Mouse (Mus musculus): ENCODE measurements around the gene Gm45808. TPM values are rescaled to one million over a fixed set of nuclear protein-coding genes. Genes with fewer than 3 reads are reported as not detected.
"Not testable (repeated sequence)": the region's sequence is repeated elsewhere in the genome, so short reads cannot be mapped to it uniquely, and the experiment has no call there.

Gene Gm45808
- polyA plus RNA-seq, 1 experiment from 2014 or later: not detected

DNA sequence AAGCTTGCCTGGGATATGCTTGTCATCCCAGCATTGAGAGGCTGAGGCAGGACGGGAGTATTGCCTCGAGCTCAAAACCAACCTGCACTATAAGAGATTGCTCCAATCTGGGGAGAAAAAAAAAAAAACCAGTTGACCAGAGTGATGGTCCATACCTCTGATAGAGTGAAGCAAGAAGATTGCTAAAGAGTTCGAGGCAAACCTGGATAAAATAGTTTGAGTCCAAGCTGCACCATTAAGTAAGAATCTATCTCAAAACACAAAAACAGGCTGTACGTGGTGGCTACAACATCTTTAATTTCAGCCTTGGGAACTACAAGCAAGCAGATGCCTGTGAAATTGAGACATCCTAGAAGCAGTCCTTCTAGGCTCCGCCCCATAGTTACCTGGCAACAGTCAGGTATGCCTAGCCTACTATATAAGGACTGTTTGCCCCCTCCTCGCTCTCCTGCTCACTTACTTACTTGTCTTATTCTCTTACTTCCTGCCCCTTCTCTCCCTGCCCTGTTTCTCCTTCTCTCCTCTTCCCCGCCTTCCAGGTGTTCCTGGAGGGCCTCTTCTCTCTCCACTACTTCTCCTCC, 19.4 kb downstream of the Gm45808 start:
- Histone ChIP-seq H3K4me2 (peak overlapping the region; percentile 83), H3K36me3 (ENCODE audit: control insufficient read depth, insufficient read depth, low read length) (peaks cover 12% of the 10 kb centered on the region; the same call in 1 of the 2 replicates), H3K4me3 (ENCODE audit: low read depth, low read length) (peak overlapping the region; percentile 69), H3K27me3 (ENCODE audit: control insufficient read depth, insufficient read depth, low read length) (no peaks in the 10 kb centered on the region), H3K27ac (ENCODE audit: low read depth, low read length) (no peak overlapping the region), H3K4me1 (ENCODE audit: control insufficient read depth, insufficient read depth, low read length) (peaks cover 9% of the 10 kb centered on the region), H3K9me3 (replicated peaks; ENCODE audit: control insufficient read depth, low read length) (no peaks in the 10 kb centered on the region), H3K9ac (ENCODE audit: low read depth, low read length) (peak overlapping the region; percentile 81)
- peak; percentile 23 for ATAC-seq (replicated peaks; ENCODE audit: insufficient number of reproducible peaks, low FRiP score, low TSS enrichment)
- 37% methylated on average over 7 of the region's 7 CpGs for WGBS (ENCODE audit: insufficient replicate concordance)

DNA sequence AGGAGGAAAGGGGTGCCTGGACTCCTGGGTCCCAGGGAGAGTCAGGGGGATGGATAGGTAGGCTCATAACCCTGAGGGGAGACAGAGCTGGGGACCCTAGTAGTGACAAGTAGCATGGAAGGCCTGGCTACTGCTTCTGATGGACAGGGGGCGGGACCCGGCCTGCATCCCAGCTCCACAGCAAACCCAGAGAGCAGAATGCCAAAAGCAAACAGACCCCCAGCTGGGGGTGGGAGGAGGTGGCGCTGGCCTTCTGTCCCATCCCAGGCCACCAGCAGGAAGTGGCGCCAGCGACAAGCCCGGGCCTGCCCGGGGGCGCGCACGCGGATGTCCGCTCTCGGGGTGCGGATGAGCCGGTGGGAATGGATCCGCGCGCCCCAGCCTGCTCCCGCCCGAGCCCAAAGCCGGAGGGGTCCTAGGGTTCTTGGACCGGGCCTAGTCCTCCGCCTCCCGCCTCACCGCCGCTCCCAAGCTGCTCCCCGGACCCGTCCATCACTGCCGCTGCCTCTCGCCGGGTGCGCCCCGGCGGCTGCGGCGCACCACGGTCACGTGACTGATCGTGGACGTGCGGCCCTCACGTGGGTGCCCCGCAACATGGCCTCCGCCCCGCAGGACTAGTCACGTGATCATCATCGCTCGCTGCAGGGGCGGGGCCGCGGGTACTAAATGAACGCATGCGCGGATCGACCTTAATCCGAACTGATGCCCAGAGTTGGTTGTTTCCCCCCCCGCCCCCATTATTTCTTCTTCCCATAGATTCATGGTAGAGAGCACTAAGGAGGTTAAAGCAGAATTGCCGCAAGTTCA, 20.1 kb downstream of the Gm45808 start, which contains the start of gene Bax:
TSS of gene Bax (minus strand) at position 616 of the 807 bp plus-strand sequence.
- H3K4me1 ChIP-seq (ENCODE audit: control insufficient read depth, insufficient read depth, low read length): peaks cover 9% of the 10 kb centered on the region
- peak within 1 kb of the TSS; percentile 81 for H3K9ac ChIP-seq (ENCODE audit: low read depth, low read length)
- H3K4me2 ChIP-seq: peak within 1 kb of the TSS; percentile 83
- peak within 1 kb of the TSS; percentile 37 for H3K27ac ChIP-seq (ENCODE audit: low read depth, low read length)
- H3K36me3 ChIP-seq (ENCODE audit: control insufficient read depth, insufficient read depth, low read length): peaks cover 13% of the 10 kb centered on the region; the same call in 1 of the 2 replicates
- WGBS (ENCODE audit: insufficient replicate concordance): under 1% methylated on average over 58 of the region's 58 CpGs
- no peaks in the 10 kb centered on the region for H3K9me3 ChIP-seq (replicated peaks; ENCODE audit: control insufficient read depth, low read length)
- H3K27me3 ChIP-seq (ENCODE audit: control insufficient read depth, insufficient read depth, low read length): no peaks in the 10 kb centered on the region
- peak within 1 kb of the TSS; percentile 69 for H3K4me3 ChIP-seq (ENCODE audit: low read depth, low read length)
- peak; percentile 80 for ATAC-seq (replicated peaks; ENCODE audit: insufficient number of reproducible peaks, low FRiP score, low TSS enrichment)

DNA sequence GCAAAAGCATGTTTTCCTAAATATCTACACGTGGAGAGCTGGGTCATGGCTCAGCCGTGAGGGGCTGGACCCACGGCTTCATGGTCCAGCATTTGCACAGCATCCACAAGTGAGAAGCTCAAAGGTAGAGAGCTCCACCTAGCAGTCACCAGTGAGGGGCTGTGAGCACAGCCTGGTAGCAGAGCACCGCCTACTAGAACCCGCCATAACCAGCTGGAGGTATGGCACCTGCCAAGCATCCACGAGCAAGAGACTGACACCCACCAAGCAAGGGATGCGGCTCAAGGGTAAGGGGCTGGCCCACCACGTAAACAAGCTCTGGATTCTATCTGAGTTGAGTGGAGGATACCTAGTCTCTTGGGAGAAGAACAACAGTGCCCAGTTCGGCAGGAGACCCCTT, 21.1 kb downstream of the Gm45808 start:
- no peak overlapping the region; the same call in 1 of the 2 replicates for H3K9ac ChIP-seq (ENCODE audit: low read depth, low read length)
- peaks cover 13% of the 10 kb centered on the region; the same call in 1 of the 2 replicates for H3K36me3 ChIP-seq (ENCODE audit: control insufficient read depth, insufficient read depth, low read length)
- WGBS (ENCODE audit: insufficient replicate concordance): 74% methylated on average over 9 of the region's 9 CpGs
- H3K9me3 ChIP-seq (replicated peaks; ENCODE audit: control insufficient read depth, low read length): no peaks in the 10 kb centered on the region
- peak overlapping the region; percentile 83 for H3K4me2 ChIP-seq
- H3K4me3 ChIP-seq (ENCODE audit: low read depth, low read length): peak overlapping the region; percentile 69
- H3K27ac ChIP-seq (ENCODE audit: low read depth, low read length): no peak overlapping the region
- H3K27me3 ChIP-seq (ENCODE audit: control insufficient read depth, insufficient read depth, low read length): no peaks in the 10 kb centered on the region
- no peak for ATAC-seq (replicated peaks; ENCODE audit: insufficient number of reproducible peaks, low FRiP score, low TSS enrichment)
- peaks cover 15% of the 10 kb centered on the region for H3K4me1 ChIP-seq (ENCODE audit: control insufficient read depth, insufficient read depth, low read length)

DNA sequence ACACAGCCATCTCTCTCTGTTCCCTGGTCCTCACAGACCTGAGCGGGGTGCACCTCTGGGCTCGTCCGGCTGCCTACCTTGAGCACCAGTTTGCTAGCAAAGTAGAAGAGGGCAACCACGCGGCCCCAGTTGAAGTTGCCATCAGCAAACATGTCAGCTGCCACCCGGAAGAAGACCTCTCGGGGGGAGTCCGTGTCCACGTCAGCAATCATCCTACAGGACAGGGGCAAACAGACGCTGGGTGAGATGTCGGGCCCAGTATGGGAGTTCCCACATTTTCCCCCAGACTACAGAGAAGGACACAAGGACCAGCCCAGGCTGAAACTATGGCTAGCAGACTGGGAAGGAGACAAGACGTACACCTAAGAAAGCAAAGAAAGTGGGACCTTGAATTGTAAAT, 21.5 kb downstream of the Gm45808 start:
- H3K36me3 ChIP-seq (ENCODE audit: control insufficient read depth, insufficient read depth, low read length): peaks cover 13% of the 10 kb centered on the region; the same call in 1 of the 2 replicates
- 0 out of 2 replicates have a peak overlapping the region, but pooled peaks have one; percentile 69 for H3K4me3 ChIP-seq (ENCODE audit: low read depth, low read length)
- no peak overlapping the region for H3K4me2 ChIP-seq
- ATAC-seq (replicated peaks; ENCODE audit: insufficient number of reproducible peaks, low FRiP score, low TSS enrichment): no peak
- H3K9me3 ChIP-seq (replicated peaks; ENCODE audit: control insufficient read depth, low read length): no peaks in the 10 kb centered on the region
- H3K27me3 ChIP-seq (ENCODE audit: control insufficient read depth, insufficient read depth, low read length): no peaks in the 10 kb centered on the region
- peaks cover 19% of the 10 kb centered on the region for H3K4me1 ChIP-seq (ENCODE audit: control insufficient read depth, insufficient read depth, low read length)
- no peak overlapping the region for H3K9ac ChIP-seq (ENCODE audit: low read depth, low read length)
- H3K27ac ChIP-seq (ENCODE audit: low read depth, low read length): no peak overlapping the region
- 91% methylated on average over 12 of the region's 12 CpGs for WGBS (ENCODE audit: insufficient replicate concordance)

DNA sequence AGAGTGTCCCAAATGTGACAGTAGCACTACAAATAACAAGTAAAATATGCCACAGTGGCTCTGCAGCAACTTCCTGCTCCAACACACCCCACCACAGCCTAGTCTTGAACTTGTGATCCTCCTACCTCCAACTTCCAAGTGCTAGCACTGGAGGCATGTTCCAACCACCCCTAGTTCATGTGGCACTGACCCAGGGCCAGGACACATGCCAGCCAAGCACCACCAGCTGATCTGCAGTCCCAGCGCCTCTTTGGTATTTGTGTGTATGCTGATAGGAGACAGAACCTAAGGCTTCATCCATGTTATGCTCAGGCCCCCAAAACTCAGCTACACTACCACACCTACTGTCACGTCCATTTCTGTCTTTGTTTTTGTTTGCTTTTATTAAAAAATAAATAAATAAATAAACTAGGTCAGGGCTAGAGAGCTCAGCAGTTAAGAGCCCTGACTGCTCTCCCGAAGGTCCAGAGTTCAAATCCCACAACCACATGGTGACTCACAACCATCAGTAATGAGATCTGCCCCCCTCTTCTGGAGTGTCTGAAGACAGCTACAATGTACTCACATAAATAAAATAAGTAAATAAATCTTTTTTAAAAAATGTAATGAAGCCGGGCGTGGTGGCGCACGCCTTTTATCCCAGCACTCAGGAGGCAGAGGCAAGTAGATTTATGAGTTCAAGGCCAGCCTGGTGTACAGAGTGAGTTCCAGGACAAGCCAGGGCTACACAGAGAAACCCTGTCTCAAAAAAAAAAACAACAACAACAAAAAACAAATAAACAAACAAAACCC, 22.4 kb downstream of the Gm45808 start:
- Histone ChIP-seq H3K9me3 (replicated peaks; ENCODE audit: control insufficient read depth, low read length) (no peaks in the 10 kb centered on the region), H3K27me3 (ENCODE audit: control insufficient read depth, insufficient read depth, low read length) (no peaks in the 10 kb centered on the region), H3K4me3 (ENCODE audit: low read depth, low read length) (no peak overlapping the region), H3K27ac (ENCODE audit: low read depth, low read length) (no peak overlapping the region), H3K4me1 (ENCODE audit: control insufficient read depth, insufficient read depth, low read length) (peaks cover 20% of the 10 kb centered on the region), H3K36me3 (ENCODE audit: control insufficient read depth, insufficient read depth, low read length) (peaks cover 13% of the 10 kb centered on the region; the same call in 1 of the 2 replicates), H3K9ac (ENCODE audit: low read depth, low read length) (no peak overlapping the region), H3K4me2 (no peak overlapping the region)
- WGBS (ENCODE audit: insufficient replicate concordance): 95% methylated on average over 7 of the region's 7 CpGs
- ATAC-seq (replicated peaks; ENCODE audit: insufficient number of reproducible peaks, low FRiP score, low TSS enrichment): no peak

DNA sequence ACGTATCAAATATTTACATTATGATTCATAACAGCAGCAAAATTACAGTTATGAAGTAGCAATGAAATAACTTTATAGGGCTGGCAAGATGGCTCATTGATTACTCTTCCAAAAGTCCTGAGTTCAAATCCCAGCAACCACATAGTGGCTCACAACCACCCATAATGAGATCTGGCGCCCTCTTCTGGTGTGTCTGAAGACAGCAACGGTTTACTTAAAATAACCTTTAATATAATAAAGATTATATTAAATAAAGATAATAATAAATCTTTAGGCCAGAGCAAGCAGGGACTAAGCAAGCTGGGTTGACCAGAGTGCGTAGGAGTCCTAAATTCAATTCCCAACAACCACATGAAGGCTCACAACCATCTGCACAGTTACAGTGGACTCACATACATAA, 23.7 kb downstream of the Gm45808 start:
- Histone ChIP-seq H3K36me3 (ENCODE audit: control insufficient read depth, insufficient read depth, low read length) (peaks cover 16% of the 10 kb centered on the region), H3K4me1 (ENCODE audit: control insufficient read depth, insufficient read depth, low read length) (peaks cover 23% of the 10 kb centered on the region)
- not testable (repeated sequence) for H3K9me3 ChIP-seq (replicated peaks; ENCODE audit: control insufficient read depth, low read length); H3K27ac ChIP-seq (ENCODE audit: low read depth, low read length); H3K9ac ChIP-seq (ENCODE audit: low read depth, low read length); H3K4me3 ChIP-seq (ENCODE audit: low read depth, low read length); H3K27me3 ChIP-seq (ENCODE audit: control insufficient read depth, insufficient read depth, low read length); H3K4me2 ChIP-seq; ATAC-seq (replicated peaks; ENCODE audit: insufficient number of reproducible peaks, low FRiP score, low TSS enrichment)
- WGBS (ENCODE audit: insufficient replicate concordance): 84% methylated on average over 4 of the region's 4 CpGs

DNA sequence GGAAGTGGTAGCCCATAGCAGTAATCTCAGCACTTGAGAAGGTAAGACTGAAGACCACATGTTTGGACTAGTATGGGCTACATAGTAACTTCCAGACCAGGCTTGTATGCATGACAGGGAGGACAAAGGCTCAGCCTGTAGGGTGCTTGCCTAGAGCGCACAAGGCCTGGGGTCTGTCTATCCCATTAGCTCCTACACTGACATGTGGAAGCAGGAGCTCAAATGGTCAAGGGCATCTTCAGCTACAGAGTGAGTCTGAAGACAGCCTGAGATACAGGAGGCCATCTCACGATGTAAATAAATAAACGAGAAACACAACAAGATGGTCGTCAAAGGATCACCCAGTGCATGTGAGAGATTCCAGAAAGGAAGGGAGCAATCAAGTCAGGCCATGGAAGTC, 24.3 kb downstream of the Gm45808 start:
- no peak overlapping the region for H3K27ac ChIP-seq (ENCODE audit: low read depth, low read length)
- no peaks in the 10 kb centered on the region for H3K27me3 ChIP-seq (ENCODE audit: control insufficient read depth, insufficient read depth, low read length)
- H3K36me3 ChIP-seq (ENCODE audit: control insufficient read depth, insufficient read depth, low read length): peaks cover 21% of the 10 kb centered on the region
- peaks cover 28% of the 10 kb centered on the region for H3K4me1 ChIP-seq (ENCODE audit: control insufficient read depth, insufficient read depth, low read length)
- 82% methylated on average over 4 of the region's 4 CpGs for WGBS (ENCODE audit: insufficient replicate concordance)
- ATAC-seq (replicated peaks; ENCODE audit: insufficient number of reproducible peaks, low FRiP score, low TSS enrichment): no peak
- H3K4me2 ChIP-seq: no peak overlapping the region
- H3K9ac ChIP-seq (ENCODE audit: low read depth, low read length): no peak overlapping the region
- H3K4me3 ChIP-seq (ENCODE audit: low read depth, low read length): no peak overlapping the region
- no peaks in the 10 kb centered on the region for H3K9me3 ChIP-seq (replicated peaks; ENCODE audit: control insufficient read depth, low read length)

DNA sequence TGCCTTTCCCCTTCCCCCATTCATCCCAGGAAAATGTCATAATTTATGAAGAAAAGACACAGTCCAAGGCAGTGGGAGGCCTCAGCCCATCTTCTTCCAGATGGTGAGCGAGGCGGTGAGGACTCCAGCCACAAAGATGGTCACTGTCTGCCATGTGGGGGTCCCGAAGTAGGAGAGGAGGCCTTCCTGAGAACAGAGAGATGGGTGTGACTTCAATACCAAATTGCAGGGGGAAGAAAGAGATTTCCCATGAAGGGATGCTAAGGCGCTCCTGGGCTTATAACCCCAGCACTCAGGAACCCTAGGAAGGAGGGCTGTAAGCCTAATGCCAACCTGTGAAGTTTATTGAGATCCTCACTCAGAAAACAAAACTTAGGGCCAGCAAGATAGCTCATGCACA, 24.8 kb downstream of the Gm45808 start:
- Histone ChIP-seq H3K4me1 (ENCODE audit: control insufficient read depth, insufficient read depth, low read length) (peaks cover 34% of the 10 kb centered on the region), H3K4me3 (ENCODE audit: low read depth, low read length) (no peak overlapping the region), H3K4me2 (peak overlapping the region; percentile 20), H3K9ac (ENCODE audit: low read depth, low read length) (0 out of 2 replicates have a peak overlapping the region, but pooled peaks have one; percentile 12), H3K36me3 (ENCODE audit: control insufficient read depth, insufficient read depth, low read length) (peaks cover 26% of the 10 kb centered on the region), H3K9me3 (replicated peaks; ENCODE audit: control insufficient read depth, low read length) (no peaks in the 10 kb centered on the region), H3K27ac (ENCODE audit: low read depth, low read length) (0 out of 2 replicates have a peak overlapping the region, but pooled peaks have one; percentile 0), H3K27me3 (ENCODE audit: control insufficient read depth, insufficient read depth, low read length) (no peaks in the 10 kb centered on the region)
- ATAC-seq (replicated peaks; ENCODE audit: insufficient number of reproducible peaks, low FRiP score, low TSS enrichment): no peak
- WGBS (ENCODE audit: insufficient replicate concordance): 90% methylated on average over 4 of the region's 4 CpGs

Measured in heart, embryonic 11.5 days (tissue).